Mouse (Mus musculus) lung, postnatal 0 days (tissue): ENCODE results near the gene Pgpep1l.

Experiments used
- CTCF ChIP-seq: IDR thresholded peaks from 2 replicates; pipeline ENCODE4 v1.5.1; 2016; ENCODE audit warnings: antibody characterized with exemption, mild to moderate bottlenecking
- EP300 ChIP-seq: IDR thresholded peaks from 2 replicates; pipeline ENCODE4 v1.6.1; 2016; ENCODE audit warnings: antibody characterized with exemption, mild to moderate bottlenecking, control low read depth

DNA sequence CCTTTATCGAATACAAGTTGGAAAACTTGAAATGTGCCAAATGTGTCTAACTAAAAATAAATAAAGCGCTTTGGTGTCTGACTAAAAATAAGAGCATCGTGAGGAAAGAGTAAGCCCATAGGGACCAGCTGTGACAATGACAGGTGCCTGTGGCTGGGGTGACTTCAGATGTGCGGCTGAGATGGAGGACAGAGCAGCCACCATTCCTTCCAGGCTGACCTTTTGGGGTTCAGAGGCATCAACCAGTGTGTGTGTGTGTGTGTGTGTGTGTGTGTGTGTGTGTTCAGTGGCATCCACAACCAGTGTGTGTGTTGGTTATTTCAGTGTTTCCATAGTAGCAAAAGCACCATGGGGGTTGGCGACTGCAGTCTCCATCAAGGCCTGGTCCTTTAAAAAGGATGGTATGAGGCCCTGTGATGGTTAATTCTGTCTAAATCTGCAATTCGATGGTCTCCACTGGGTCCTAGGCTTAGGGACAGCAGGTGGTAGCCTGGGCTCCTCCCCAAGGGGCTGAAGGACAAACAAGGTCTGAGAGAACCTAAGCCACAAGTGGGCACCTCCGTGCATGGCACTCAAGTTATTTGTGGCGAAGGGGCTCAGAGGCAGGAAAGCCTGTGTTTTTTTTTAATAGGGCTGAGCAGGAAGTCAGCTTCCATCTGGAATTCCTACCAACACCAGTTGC lies 546 bp downstream of the Pgpep1l start:
- TF ChIP-seq CTCF (no peak), EP300 (no peak)
